9 mouse cellular contexts compared by ENCODE assay signal in the genomic region with DNA sequence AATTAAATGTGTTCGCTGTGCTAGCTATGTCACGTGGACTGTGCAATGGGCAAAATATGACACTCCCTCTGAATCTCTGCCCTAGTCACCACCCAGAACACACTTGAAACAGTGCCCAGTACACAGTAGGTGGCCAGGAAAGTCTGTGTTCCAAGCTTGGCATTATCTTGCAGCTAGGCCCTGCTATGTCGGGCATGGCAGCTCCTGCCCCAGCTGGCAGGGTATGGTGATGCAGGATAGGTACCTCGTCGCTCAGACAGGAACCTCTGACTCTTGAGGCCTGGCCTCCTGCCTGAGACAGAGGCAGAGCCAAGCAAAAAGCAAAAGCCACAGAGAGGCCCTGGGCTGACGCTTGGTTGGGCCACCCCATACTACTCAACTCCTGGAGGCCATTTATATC. TPM values are rescaled to one million over a fixed set of nuclear protein-coding genes. Genes with fewer than 3 reads are reported as not detected.
DNase-seq lines count a peak whose midpoint lies in the region; ATAC-seq and TF ChIP-seq lines count a peak whose summit lies in the region.
"Had no signal": no experiment of that assay in that cellular context is flagged by ENCODE, and none has a peak within 500 bp of the region (broad histone marks: within the 10 kb centered on the region; RNA-seq: fewer than 3 reads in every experiment).

No protein-coding gene starts in this region.

- no peak for TF ChIP-seq EP300 in lung, postnatal 0 days (IDR thresholded peaks at IDR 0.05)

- 67% methylated on average over 6 of the region's 6 CpGs for WGBS in lung, postnatal 0 days

- TF ChIP-seq CTCF in lung, postnatal 0 days (IDR thresholded peaks at IDR 0.05), result no peak

- intact Hi-C loops in heart, postnatal 25 days (cut with DNase I), result loop anchor here (2.0 kb wide), 1 partner anchor 27 kb away; no protein-coding TSS in a partner anchor

- H3K4me3 ChIP-seq in lung, postnatal 0 days (ENCODE audit: low read depth, low read length), result no peak overlapping the region

- H3K36me3 ChIP-seq in lung, postnatal 0 days (ENCODE audit: insufficient read depth, low read length), result no peaks in the 10 kb centered on the region

- H3K27ac ChIP-seq in lung, postnatal 0 days (ENCODE audit: low read length), result no peak overlapping the region

- H3K9me3 ChIP-seq in lung, postnatal 0 days (ENCODE audit: low read length), result no peaks in the 10 kb centered on the region

- ATAC-seq in lung, postnatal 0 days, result no peak
- peak; percentile 54; the same call in 1 of the 2 replicates for ATAC-seq in cerebellum, adult (ENCODE audit: insufficient number of reproducible peaks, low FRiP score, low TSS enrichment)

- H3K9ac ChIP-seq in lung, postnatal 0 days (replicated peaks; ENCODE audit: low read depth), result no peak overlapping the region

- DNase-seq in lung, adult 18-20 months, result peak; percentile 30 to 42
- no peak for DNase-seq in lung, postnatal 0 days (ENCODE audit: low spot score)
- peak; percentile 88 to 90 for DNase-seq in cerebellum, postnatal 36 days
- peak; percentile 53 for DNase-seq in heart, postnatal 25 days (ENCODE audit: low spot score)
- DNase-seq in layer of hippocampus, adult 11-12 months (ENCODE audit: low spot score), result no peak
- DNase-seq in ovary, postnatal 14 days (ENCODE audit: low spot score), result no peak
- DNase-seq in liver, result no peak
- DNase-seq: kidney, adult 8-10 months had no signal

- no peaks in the 10 kb centered on the region for H3K27me3 ChIP-seq in lung, postnatal 0 days (replicated peaks; ENCODE audit: insufficient read depth, low read length)

- peaks cover 7% of the 10 kb centered on the region; the same call in 1 of the 2 replicates for H3K4me1 ChIP-seq in lung, postnatal 0 days (ENCODE audit: insufficient read depth, low read depth, low read length)

- H3K4me2 ChIP-seq in lung, postnatal 0 days (replicated peaks; ENCODE audit: low read depth, low read length), result no peak overlapping the region

RNA-seq across cellular contexts. Expression of gene Tnrc6c, which starts 57.9 kb away (rescaled TPM):
- polyA plus RNA-seq in lung, postnatal 0 days (2015; fragmentation: Nextera tagmentation; extraction: Ambion mirVana), result 8.9 and 9.8 TPM in 2 replicates
- 10 to 100 TPM; 25.7 to 33.4 TPM for total RNA-seq in heart, postnatal 25 days (2021)

Comparison
In these comparisons a context has a peak if more than half of its experiments do, and no peak if none do; other contexts are left out.
1. DNase-seq: peak in lung, adult 18-20 months (2 of 2), cerebellum, postnatal 36 days (2 of 2) and heart, postnatal 25 days (single experiment); none in lung, postnatal 0 days (single experiment), layer of hippocampus, adult 11-12 months (single experiment), ovary, postnatal 14 days (single experiment) and liver (single experiment).